Mouse (Mus musculus) midbrain, postnatal 0 days (tissue): ENCODE measurements at regions not wholly inside any gene's neighbourhood (a gene's known extent, or its start where the extent isn't known, plus 50 kb on each side); places are given as distances from the start of the nearest gene placed in this dataset.

ENCODE experiments used
- ATAC-seq: fragments of 200-750 bp; cut with Nextera tagmentation; 2 replicates; pipeline ENCODE4 v1.8.0; 2017; ENCODE audit warnings: moderate number of reproducible peaks, mild to moderate bottlenecking, moderate TSS enrichment, moderate library complexity; ENCODE audit not compliant: low FRiP score
- DNase-seq: peaks from one replicate; pipeline ENCODE4 v3.0.0-alpha.2; 2015; ENCODE audit warnings: low spot score
- H3K27ac ChIP-seq: fragments of 300-500 bp; sonication (generic); 2 replicates; pipeline ENCODE4 v1.5.1; 2014; ENCODE audit warnings: low read depth, mild to moderate bottlenecking, low read length, mixed read lengths
- H3K27me3 ChIP-seq: fragments of 300-500 bp; sonication (generic); 2 replicates; pipeline ENCODE4 v1.6.1; 2014; ENCODE audit warnings: low read length, control low read depth, mixed read lengths; ENCODE audit not compliant: insufficient read depth
- H3K36me3 ChIP-seq: fragments of 300-500 bp; sonication (generic); 2 replicates; pipeline ENCODE4 v1.6.1; 2014; ENCODE audit warnings: low read length, control low read depth, mixed read lengths; ENCODE audit not compliant: insufficient read depth
- H3K4me1 ChIP-seq: fragments of 300-500 bp; sonication (generic); 2 replicates; pipeline ENCODE4 v1.6.1; 2014; ENCODE audit warnings: mild to moderate bottlenecking, control low read depth, antibody characterized with exemption, low read length, mixed read lengths; ENCODE audit not compliant: insufficient read depth
- H3K4me2 ChIP-seq: fragments of 300-500 bp; sonication (generic); 2 replicates; pipeline ENCODE4 v1.6.1; 2014; ENCODE audit warnings: low read depth, mild to moderate bottlenecking, low read length, mixed read lengths; ENCODE audit not compliant: poor library complexity, severe bottlenecking
- H3K4me3 ChIP-seq: fragments of 300-500 bp; sonication (generic); 2 replicates; pipeline ENCODE4 v1.5.1; 2014; ENCODE audit warnings: low read depth, mild to moderate bottlenecking, low read length, moderate library complexity
- H3K9ac ChIP-seq: fragments of 300-500 bp; sonication (generic); replicated peaks from 2 replicates; pipeline ENCODE4 v1.6.1; 2014; ENCODE audit warnings: mild to moderate bottlenecking, low read length, moderate library complexity, mixed read lengths; ENCODE audit not compliant: poor library complexity, severe bottlenecking
- H3K9me3 ChIP-seq: fragments of 300-500 bp; sonication (generic); 2 replicates; pipeline ENCODE4 v1.6.1; 2016; ENCODE audit warnings: low read length, control low read depth
- CTCF ChIP-seq: IDR thresholded peaks from 2 replicates; pipeline ENCODE4 v1.5.1; 2016; ENCODE audit warnings: antibody characterized with exemption, mild to moderate bottlenecking
- whole genome bisulfite sequencing: fragments of 180-500 bp; shearing (Covaris S2); extraction: QIAGEN DNeasy Blood & Tissue Kit; methylation state at CpG from one replicate; pipeline ENCODE4 v1.1.7; 2014; 5-methylcytosine and 5-hydroxymethylcytosine counted together

- no peak for TF ChIP-seq CTCF
- Histone ChIP-seq H3K4me2 (no peak overlapping the region), H3K4me1 (peaks cover 7% of the 10 kb centered on the region; the same call in 1 of the 2 replicates), H3K9me3 (no peaks in the 10 kb centered on the region), H3K36me3 (no peaks in the 10 kb centered on the region), H3K4me3 (no peak overlapping the region), H3K9ac (no peak overlapping the region), H3K27me3 (no peaks in the 10 kb centered on the region; the same call in 1 of the 2 replicates), H3K27ac (no peak overlapping the region)
- DNase-seq (no peak), ATAC-seq (no peak)
- WGBS: 49% methylated on average over 12 of the region's 12 CpGs
Observed at GRCm38 (mm10) chr9:31564996-31565773, 100.9 kb upstream of the Tmem45b start.

DNA sequence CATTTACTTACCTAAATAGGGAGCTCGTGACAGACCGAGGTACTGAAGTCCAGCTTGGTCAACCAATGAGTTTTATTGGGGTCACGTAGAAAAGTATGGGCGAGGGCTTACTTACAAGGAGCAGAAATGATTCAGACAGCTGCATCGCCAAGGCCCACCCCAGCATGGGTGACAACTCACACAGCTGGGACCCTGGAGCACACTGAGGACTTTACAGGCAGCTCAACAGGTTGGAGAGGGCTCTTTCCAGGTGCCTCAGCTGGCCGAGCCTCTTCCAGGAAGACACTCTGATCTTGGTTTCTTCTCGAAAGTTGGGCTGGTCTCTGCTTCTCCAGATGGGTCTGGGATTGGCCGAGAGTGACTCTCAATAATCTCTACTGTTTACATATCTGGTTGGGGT is 99.3 kb upstream of the Tmem45b start:
- no peaks in the 10 kb centered on the region for H3K36me3 ChIP-seq
- ATAC-seq (no peak), DNase-seq (no peak)
- no peak for TF ChIP-seq CTCF
- no peaks in the 10 kb centered on the region for H3K9me3 ChIP-seq
- H3K9ac ChIP-seq: no peak overlapping the region
- WGBS: 92% methylated on average over 8 of the region's 8 CpGs
- no peaks in the 10 kb centered on the region; the same call in 1 of the 2 replicates for H3K27me3 ChIP-seq
- peaks cover 12% of the 10 kb centered on the region; the same call in 1 of the 2 replicates for H3K4me1 ChIP-seq
- no peak overlapping the region for H3K4me3 ChIP-seq
- H3K4me2 ChIP-seq: no peak overlapping the region
- H3K27ac ChIP-seq: no peak overlapping the region

GRCm38 (mm10) chr9:31560226-31560556 is 95.9 kb upstream of the Tmem45b start:
- Histone ChIP-seq H3K9me3 (no peaks in the 10 kb centered on the region), H3K36me3 (no peaks in the 10 kb centered on the region), H3K27me3 (no peaks in the 10 kb centered on the region; the same call in 1 of the 2 replicates), H3K9ac (no peak overlapping the region), H3K4me2 (no peak overlapping the region), H3K4me3 (no peak overlapping the region), H3K4me1 (peaks cover 7% of the 10 kb centered on the region; the same call in 1 of the 2 replicates), H3K27ac (no peak overlapping the region)
- DNase-seq: no peak
- TF ChIP-seq CTCF: no peak
- WGBS: 71% methylated on average over 3 of the region's 3 CpGs
- no peak for ATAC-seq

DNA sequence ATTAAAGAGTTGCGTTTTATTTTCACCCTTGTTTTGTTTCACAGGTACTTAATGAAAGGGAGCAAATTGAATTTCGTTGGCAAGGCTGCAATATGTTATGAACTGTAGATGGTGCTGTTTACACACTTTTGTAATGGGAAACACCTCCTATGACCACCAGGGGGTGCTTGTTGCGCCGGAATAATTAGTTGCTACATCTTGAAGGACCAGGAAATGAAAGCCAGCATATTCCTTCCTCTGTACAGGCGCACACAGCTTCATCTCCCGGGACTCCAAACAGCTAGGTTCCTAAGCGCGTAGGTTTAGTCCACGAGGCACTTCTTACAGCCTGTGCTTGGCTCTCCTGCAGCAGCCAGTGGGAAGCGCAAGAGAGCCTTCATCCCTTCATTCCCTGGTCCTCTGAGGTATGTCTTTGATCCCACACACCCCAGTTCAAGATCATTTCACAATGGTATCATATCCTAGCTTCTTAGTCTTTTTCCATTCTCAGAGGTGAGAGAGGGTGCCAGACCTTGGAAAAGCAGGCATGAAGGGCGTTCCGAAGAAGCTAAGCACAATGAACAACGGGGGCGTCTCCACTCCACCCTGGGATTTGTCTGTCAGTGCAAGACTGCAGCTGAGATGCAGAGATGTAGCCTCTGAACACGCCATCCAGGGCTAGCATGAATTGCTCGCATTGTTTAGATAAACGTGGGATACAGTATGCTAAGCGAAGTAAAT is 95.4 kb upstream of the Tmem45b start:
- no peaks in the 10 kb centered on the region for H3K9me3 ChIP-seq
- peak overlapping the region; percentile 39; the same call in 1 of the 2 replicates for H3K9ac ChIP-seq
- H3K27me3 ChIP-seq: no peaks in the 10 kb centered on the region; the same call in 1 of the 2 replicates
- ATAC-seq (peak; percentile 58; the same call in 1 of the 2 replicates), DNase-seq (peak; percentile 92)
- H3K4me2 ChIP-seq: peak overlapping the region; percentile 52
- H3K27ac ChIP-seq: no peak overlapping the region
- TF ChIP-seq CTCF: peak; percentile 100
- 31% methylated on average over 18 of the region's 18 CpGs for WGBS
- peak overlapping the region; percentile 23; the same call in 1 of the 2 replicates for H3K4me3 ChIP-seq
- H3K4me1 ChIP-seq: peaks cover 7% of the 10 kb centered on the region; the same call in 1 of the 2 replicates
- no peaks in the 10 kb centered on the region for H3K36me3 ChIP-seq

- no peaks in the 10 kb centered on the region for H3K36me3 ChIP-seq
- no peaks in the 10 kb centered on the region for H3K4me1 ChIP-seq
- H3K9ac ChIP-seq: no peak overlapping the region
- no peak for DNase-seq
- no peak for TF ChIP-seq CTCF
- no peak overlapping the region for H3K4me2 ChIP-seq
- WGBS: 65% methylated on average over 6 of the region's 6 CpGs
- no peak overlapping the region for H3K4me3 ChIP-seq
- no peak overlapping the region for H3K27ac ChIP-seq
- no peak for ATAC-seq
- H3K9me3 ChIP-seq: no peaks in the 10 kb centered on the region
- no peaks in the 10 kb centered on the region for H3K27me3 ChIP-seq
Observed at GRCm38 (mm10) chr9:31543691-31544052, 79.4 kb upstream of the Tmem45b start.
